ENCODE assay signal across 8 mouse cellular contexts in genomic region chr7:19604606-19605214, GRCm38 (mm10). TPM values are rescaled to one million over a fixed set of nuclear protein-coding genes. Genes with fewer than 3 reads are reported as not detected.
A peak's percentile ranks its signal among the peaks of the same experiment; 100 is the strongest.
DNase-seq lines count a peak whose midpoint lies in the region; ATAC-seq and TF ChIP-seq lines count a peak whose summit lies in the region.
"Not testable (repeated sequence)": the region's sequence is repeated elsewhere in the genome, so short reads cannot be mapped to it uniquely, and the experiment has no call there.

No protein-coding gene starts in this region.

- not testable (repeated sequence) for TF ChIP-seq EP300 in liver, embryonic 14.5 days (IDR thresholded peaks at IDR 0.05; ENCODE audit: low read depth)

- peak; percentile 20 for DNase-seq in A20 (ENCODE audit: low read depth, low spot score)
- DNase-seq in embryonic facial prominence, embryonic 11.5 days (ENCODE audit: low spot score); forebrain, postnatal 0 days; liver, embryonic 14.5 days (ENCODE audit: low read depth in 3 of 3, low spot score in 3 of 3): not testable (repeated sequence)

- peak overlapping the region; percentile 81; the same call in 1 of the 2 replicates for H3K4me2 ChIP-seq in embryonic facial prominence, embryonic 11.5 days (ENCODE audit: low read depth, low read length)
- H3K4me2 ChIP-seq in forebrain, postnatal 0 days (ENCODE audit: low read depth): peak overlapping the region; percentile 93
- peak overlapping the region; percentile 94 for H3K4me2 ChIP-seq in hindbrain, embryonic 12.5 days (replicated peaks)
- peak overlapping the region; percentile 82 for H3K4me2 ChIP-seq in kidney, embryonic 16.5 days (replicated peaks; ENCODE audit: low read depth, low read length)
- peak overlapping the region; percentile 82; the same call in 1 of the 2 replicates for H3K4me2 ChIP-seq in liver, embryonic 14.5 days (ENCODE audit: low read depth)
- H3K4me2 ChIP-seq in midbrain, embryonic 13.5 days (replicated peaks): peak overlapping the region; percentile 98
- H3K4me2 ChIP-seq in stomach, embryonic 14.5 days (replicated peaks; ENCODE audit: low read depth, low read length): 0 out of 2 replicates have a peak overlapping the region, but pooled peaks have one; percentile 13

- 57% methylated on average over 10 of the region's 10 CpGs for WGBS in embryonic facial prominence, embryonic 11.5 days
- WGBS in forebrain, postnatal 0 days: 58% methylated on average over 10 of the region's 10 CpGs
- 60% methylated on average over 10 of the region's 10 CpGs for WGBS in hindbrain, embryonic 12.5 days
- WGBS in kidney, embryonic 16.5 days: 57% methylated on average over 10 of the region's 10 CpGs
- WGBS in liver, embryonic 14.5 days (ENCODE audit: insufficient replicate concordance): 53% methylated on average over 10 of the region's 10 CpGs
- 59% methylated on average over 10 of the region's 10 CpGs for WGBS in midbrain, embryonic 13.5 days
- 60% methylated on average over 10 of the region's 10 CpGs for WGBS in stomach, embryonic 14.5 days

- not testable (repeated sequence) for ATAC-seq in embryonic facial prominence, embryonic 11.5 days (replicated peaks; ENCODE audit: insufficient number of reproducible peaks, low FRiP score, low TSS enrichment, low read depth); stomach, embryonic 14.5 days (ENCODE audit: insufficient number of reproducible peaks, insufficient read depth, low FRiP score, low read depth)
- peak; percentile 23; the same call in 1 of the 2 replicates for ATAC-seq in forebrain, postnatal 0 days
- ATAC-seq in hindbrain, embryonic 12.5 days (ENCODE audit: low FRiP score): peak; percentile 15; the same call in 1 of the 2 replicates
- peak; percentile 2; the same call in 1 of the 2 replicates for ATAC-seq in kidney, embryonic 16.5 days (ENCODE audit: low FRiP score, low TSS enrichment)
- 0 out of 2 replicates have a peak, but pooled peaks have one; percentile 22 for ATAC-seq in liver, embryonic 14.5 days (ENCODE audit: insufficient read depth)
- ATAC-seq in midbrain, embryonic 13.5 days: peak; percentile 12; the same call in 1 of the 2 replicates

- H3K4me1 ChIP-seq in embryonic facial prominence, embryonic 11.5 days (ENCODE audit: control insufficient read depth, insufficient read depth, low read length): not testable (repeated sequence)
- peaks cover 15% of the 10 kb centered on the region for H3K4me1 ChIP-seq in forebrain, postnatal 0 days (ENCODE audit: insufficient read depth)
- H3K4me1 ChIP-seq in hindbrain, embryonic 12.5 days: peaks cover 34% of the 10 kb centered on the region
- peaks cover 17% of the 10 kb centered on the region for H3K4me1 ChIP-seq in kidney, embryonic 16.5 days (ENCODE audit: insufficient read depth, low read length)
- H3K4me1 ChIP-seq in liver, embryonic 14.5 days (replicated peaks; ENCODE audit: control insufficient read depth in 2 of 2, insufficient read depth in 2 of 2, low read length in 1 of 2): peaks cover 8 to 13% of the 10 kb centered on the region in 2 experiments
- H3K4me1 ChIP-seq in midbrain, embryonic 13.5 days (replicated peaks): peaks cover 36% of the 10 kb centered on the region
- peaks cover 13% of the 10 kb centered on the region for H3K4me1 ChIP-seq in stomach, embryonic 14.5 days (ENCODE audit: control insufficient read depth, insufficient read depth, low read length)

- H3K9ac ChIP-seq in embryonic facial prominence, embryonic 11.5 days (replicated peaks; ENCODE audit: low read length): peak overlapping the region; percentile 88
- peak overlapping the region; percentile 90 for H3K9ac ChIP-seq in forebrain, postnatal 0 days
- H3K9ac ChIP-seq in hindbrain, embryonic 12.5 days; liver, embryonic 14.5 days (replicated peaks); midbrain, embryonic 13.5 days (replicated peaks); stomach, embryonic 14.5 days (replicated peaks; ENCODE audit: low read depth, low read length): not testable (repeated sequence)
- H3K9ac ChIP-seq in kidney, embryonic 16.5 days (replicated peaks; ENCODE audit: low read length): peak overlapping the region; percentile 97; the same call in 1 of the 2 replicates

- H3K27ac ChIP-seq in embryonic facial prominence, embryonic 11.5 days (replicated peaks; ENCODE audit: low read depth, low read length); liver, embryonic 14.5 days; midbrain, embryonic 13.5 days; stomach, embryonic 14.5 days (ENCODE audit: low read length): not testable (repeated sequence)
- peak overlapping the region; percentile 66 for H3K27ac ChIP-seq in forebrain, postnatal 0 days (ENCODE audit: low read depth, low read length)
- 0 out of 2 replicates have a peak overlapping the region, but pooled peaks have one; percentile 5 for H3K27ac ChIP-seq in hindbrain, embryonic 12.5 days
- H3K27ac ChIP-seq in kidney, embryonic 16.5 days (ENCODE audit: low read length): peak overlapping the region; percentile 8; the same call in 1 of the 2 replicates

- H3K27me3 ChIP-seq in embryonic facial prominence, embryonic 11.5 days (ENCODE audit: control insufficient read depth, insufficient read depth, low read length); forebrain, postnatal 0 days (ENCODE audit: insufficient read depth, low read length); hindbrain, embryonic 12.5 days; kidney, embryonic 16.5 days (ENCODE audit: insufficient read depth, low read length); liver, embryonic 14.5 days (ENCODE audit: control insufficient read depth, insufficient read depth, low read length); midbrain, embryonic 13.5 days; stomach, embryonic 14.5 days (ENCODE audit: control insufficient read depth, insufficient read depth, low read length): not testable (repeated sequence)

- not testable (repeated sequence) for H3K9me3 ChIP-seq in embryonic facial prominence, embryonic 11.5 days (replicated peaks; ENCODE audit: control insufficient read depth, low read length); forebrain, postnatal 0 days (ENCODE audit: low read length); hindbrain, embryonic 12.5 days (replicated peaks); kidney, embryonic 16.5 days (ENCODE audit: low read length); liver, embryonic 14.5 days (ENCODE audit: control insufficient read depth, low read length); midbrain, embryonic 13.5 days; stomach, embryonic 14.5 days (ENCODE audit: control insufficient read depth, low read depth, low read length)

- peak overlapping the region; percentile 99 for H3K4me3 ChIP-seq in embryonic facial prominence, embryonic 11.5 days (ENCODE audit: low read depth, low read length)
- H3K4me3 ChIP-seq in forebrain, postnatal 0 days (ENCODE audit: low read depth, low read length): peak overlapping the region; percentile 73
- peak overlapping the region; percentile 80 for H3K4me3 ChIP-seq in hindbrain, embryonic 12.5 days
- peak overlapping the region; percentile 100 for H3K4me3 ChIP-seq in kidney, embryonic 16.5 days (ENCODE audit: low read length)
- H3K4me3 ChIP-seq in liver, embryonic 14.5 days (ENCODE audit: insufficient read depth in 1 of 2, low read depth in 2 of 2, low read length in 2 of 2): peak overlapping the region in 1 of 2 experiments; percentile 69; a peak in 2 of 4 replicates
- H3K4me3 ChIP-seq in midbrain, embryonic 13.5 days (replicated peaks): peak overlapping the region; percentile 92
- H3K4me3 ChIP-seq in stomach, embryonic 14.5 days (ENCODE audit: low read depth, low read length): peak overlapping the region; percentile 67

- H3K36me3 ChIP-seq in embryonic facial prominence, embryonic 11.5 days (replicated peaks; ENCODE audit: control insufficient read depth, insufficient read depth, low read depth, low read length); forebrain, postnatal 0 days (ENCODE audit: insufficient read depth); liver, embryonic 14.5 days (replicated peaks; ENCODE audit: control insufficient read depth, insufficient read depth, low read depth): not testable (repeated sequence)
- H3K36me3 ChIP-seq in hindbrain, embryonic 12.5 days: peaks cover 24% of the 10 kb centered on the region; the same call in 1 of the 2 replicates
- H3K36me3 ChIP-seq in kidney, embryonic 16.5 days (ENCODE audit: insufficient read depth, low read length): peaks cover 23% of the 10 kb centered on the region
- H3K36me3 ChIP-seq in midbrain, embryonic 13.5 days: peaks cover 24% of the 10 kb centered on the region
- peaks cover 21% of the 10 kb centered on the region for H3K36me3 ChIP-seq in stomach, embryonic 14.5 days (ENCODE audit: control insufficient read depth, insufficient read depth, low read length)

- TF ChIP-seq CTCF in forebrain, postnatal 0 days (IDR thresholded peaks at IDR 0.05; ENCODE audit: low read depth): 0 out of 2 replicates have a peak, but pooled peaks have one; percentile 0
- not testable (repeated sequence) for TF ChIP-seq CTCF in liver, embryonic 14.5 days (IDR thresholded peaks at IDR 0.05; ENCODE audit: low read depth)

RNA-seq across cellular contexts. Expression of gene Clasrp, which starts 0.4 kb away (rescaled TPM):
- polyA plus RNA-seq in embryonic facial prominence, embryonic 11.5 days (2014; fragmentation: Nextera tagmentation; extraction: Ambion mirVana): 36.0 and 37.4 TPM in 2 replicates
- total RNA-seq in forebrain, postnatal 0 days (2014; rRNA removed): 56.0 and 89.0 TPM in 2 replicates
- 50.1 and 56.8 TPM in 2 replicates for polyA plus RNA-seq in forebrain, postnatal 0 days (2015; fragmentation: Nextera tagmentation; extraction: Ambion mirVana)
- 70.1 and 73.6 TPM in 2 replicates for polyA plus RNA-seq in hindbrain, embryonic 12.5 days (2016; fragmentation: Nextera tagmentation; extraction: Ambion mirVana)
- polyA plus RNA-seq in kidney, embryonic 16.5 days (2015; fragmentation: Nextera tagmentation; extraction: Ambion mirVana): 52.6 and 55.8 TPM in 2 replicates
- 21.3 and 23.3 TPM in 2 replicates for polyA plus RNA-seq in liver, embryonic 14.5 days (2012; rRNA removed)
- polyA plus RNA-seq in liver, embryonic 14.5 days (2014; fragmentation: Nextera tagmentation; extraction: Ambion mirVana): 7.5 and 8.6 TPM in 2 replicates
- 54.0 and 65.0 TPM in 2 replicates for polyA plus RNA-seq in midbrain, embryonic 13.5 days (2015; fragmentation: Nextera tagmentation; extraction: Ambion mirVana)
- 38.6 and 44.8 TPM in 2 replicates for polyA plus RNA-seq in stomach, embryonic 14.5 days (2014; fragmentation: Nextera tagmentation; extraction: Ambion mirVana)

RNA-seq across cellular contexts. Expression of gene Relb, which starts 24.5 kb away (rescaled TPM):
- 3.8 and 4.3 TPM in 2 replicates for polyA plus RNA-seq in embryonic facial prominence, embryonic 11.5 days (2014; fragmentation: Nextera tagmentation; extraction: Ambion mirVana)
- 6.5 and 6.9 TPM in 2 replicates for total RNA-seq in forebrain, postnatal 0 days (2014; rRNA removed)
- polyA plus RNA-seq in forebrain, postnatal 0 days (2015; fragmentation: Nextera tagmentation; extraction: Ambion mirVana): 4.5 and 5.4 TPM in 2 replicates
- 5.9 and 6.5 TPM in 2 replicates for polyA plus RNA-seq in hindbrain, embryonic 12.5 days (2016; fragmentation: Nextera tagmentation; extraction: Ambion mirVana)
- 10.6 and 10.7 TPM in 2 replicates for polyA plus RNA-seq in kidney, embryonic 16.5 days (2015; fragmentation: Nextera tagmentation; extraction: Ambion mirVana)
- 1.0 and 1.1 TPM in 2 replicates for polyA plus RNA-seq in liver, embryonic 14.5 days (2012; rRNA removed)
- polyA plus RNA-seq in liver, embryonic 14.5 days (2014; fragmentation: Nextera tagmentation; extraction: Ambion mirVana): 0.89 and 1.2 TPM in 2 replicates
- 3.8 and 4.1 TPM in 2 replicates for polyA plus RNA-seq in midbrain, embryonic 13.5 days (2015; fragmentation: Nextera tagmentation; extraction: Ambion mirVana)
- 8.3 and 10.4 TPM in 2 replicates for polyA plus RNA-seq in stomach, embryonic 14.5 days (2014; fragmentation: Nextera tagmentation; extraction: Ambion mirVana)

RNA-seq across cellular contexts. Expression of gene Gemin7, which starts 27.3 kb away (rescaled TPM):
- polyA plus RNA-seq in embryonic facial prominence, embryonic 11.5 days (2014; fragmentation: Nextera tagmentation; extraction: Ambion mirVana): 158 and 167 TPM in 2 replicates
- total RNA-seq in forebrain, postnatal 0 days (2014; rRNA removed): 38.2 and 56.4 TPM in 2 replicates
- polyA plus RNA-seq in forebrain, postnatal 0 days (2015; fragmentation: Nextera tagmentation; extraction: Ambion mirVana): 145 and 148 TPM in 2 replicates
- polyA plus RNA-seq in hindbrain, embryonic 12.5 days (2016; fragmentation: Nextera tagmentation; extraction: Ambion mirVana): 121 and 145 TPM in 2 replicates
- 169 and 183 TPM in 2 replicates for polyA plus RNA-seq in kidney, embryonic 16.5 days (2015; fragmentation: Nextera tagmentation; extraction: Ambion mirVana)
- 34.8 and 39.6 TPM in 2 replicates for polyA plus RNA-seq in liver, embryonic 14.5 days (2012; rRNA removed)
- 83.1 and 91.6 TPM in 2 replicates for polyA plus RNA-seq in liver, embryonic 14.5 days (2014; fragmentation: Nextera tagmentation; extraction: Ambion mirVana)
- 134 and 138 TPM in 2 replicates for polyA plus RNA-seq in midbrain, embryonic 13.5 days (2015; fragmentation: Nextera tagmentation; extraction: Ambion mirVana)
- polyA plus RNA-seq in stomach, embryonic 14.5 days (2014; fragmentation: Nextera tagmentation; extraction: Ambion mirVana): 163 and 180 TPM in 2 replicates

RNA-seq across cellular contexts. Expression of gene Zfp296, which starts 27.6 kb away (rescaled TPM):
- polyA plus RNA-seq in embryonic facial prominence, embryonic 11.5 days (2014; fragmentation: Nextera tagmentation; extraction: Ambion mirVana): 0.22 and 0.31 TPM in 2 replicates
- 0.31 and 1.2 TPM in 2 replicates for total RNA-seq in forebrain, postnatal 0 days (2014; rRNA removed)
- polyA plus RNA-seq in forebrain, postnatal 0 days (2015; fragmentation: Nextera tagmentation; extraction: Ambion mirVana): 0.09 and 0.16 TPM in 2 replicates
- 0.30 TPM in 1 of 2 replicates, not detected in the other for polyA plus RNA-seq in hindbrain, embryonic 12.5 days (2016; fragmentation: Nextera tagmentation; extraction: Ambion mirVana)
- polyA plus RNA-seq in kidney, embryonic 16.5 days (2015; fragmentation: Nextera tagmentation; extraction: Ambion mirVana): 0.46 and 0.71 TPM in 2 replicates
- polyA plus RNA-seq in liver, embryonic 14.5 days (2012; rRNA removed): 0.66 and 0.96 TPM in 2 replicates
- polyA plus RNA-seq in liver, embryonic 14.5 days (2014; fragmentation: Nextera tagmentation; extraction: Ambion mirVana): 0.38 and 0.41 TPM in 2 replicates
- polyA plus RNA-seq in midbrain, embryonic 13.5 days (2015; fragmentation: Nextera tagmentation; extraction: Ambion mirVana): 0.26 and 0.31 TPM in 2 replicates
- polyA plus RNA-seq in stomach, embryonic 14.5 days (2014; fragmentation: Nextera tagmentation; extraction: Ambion mirVana): 1.2 and 2.1 TPM in 2 replicates

RNA-seq across cellular contexts. Expression of gene Ppp1r37, which starts 41.8 kb away (rescaled TPM):
- 3.6 and 3.7 TPM in 2 replicates for polyA plus RNA-seq in embryonic facial prominence, embryonic 11.5 days (2014; fragmentation: Nextera tagmentation; extraction: Ambion mirVana)
- 86.4 and 87.8 TPM in 2 replicates for total RNA-seq in forebrain, postnatal 0 days (2014; rRNA removed)
- 23.4 and 27.2 TPM in 2 replicates for polyA plus RNA-seq in forebrain, postnatal 0 days (2015; fragmentation: Nextera tagmentation; extraction: Ambion mirVana)
- 41.7 and 43.8 TPM in 2 replicates for polyA plus RNA-seq in hindbrain, embryonic 12.5 days (2016; fragmentation: Nextera tagmentation; extraction: Ambion mirVana)
- polyA plus RNA-seq in kidney, embryonic 16.5 days (2015; fragmentation: Nextera tagmentation; extraction: Ambion mirVana): 21.9 and 23.9 TPM in 2 replicates
- polyA plus RNA-seq in liver, embryonic 14.5 days (2012; rRNA removed): 21.8 and 27.0 TPM in 2 replicates
- 1.5 and 2.0 TPM in 2 replicates for polyA plus RNA-seq in liver, embryonic 14.5 days (2014; fragmentation: Nextera tagmentation; extraction: Ambion mirVana)
- 25.7 and 37.0 TPM in 2 replicates for polyA plus RNA-seq in midbrain, embryonic 13.5 days (2015; fragmentation: Nextera tagmentation; extraction: Ambion mirVana)
- 6.3 and 7.1 TPM in 2 replicates for polyA plus RNA-seq in stomach, embryonic 14.5 days (2014; fragmentation: Nextera tagmentation; extraction: Ambion mirVana)

Comparison
In these comparisons a context has a peak if more than half of its experiments do, and no peak if none do; other contexts are left out.
1. H3K4me2 ChIP-seq: peak in every context shown above with its lines; median percentile 98 in midbrain, embryonic 13.5 days; 94 in hindbrain, embryonic 12.5 days; 93 in forebrain, postnatal 0 days; 82 in kidney, embryonic 16.5 days; 82 in liver, embryonic 14.5 days; 81 in embryonic facial prominence, embryonic 11.5 days; 13 in stomach, embryonic 14.5 days.